Mouse (Mus musculus): ENCODE measurements around the gene Leng9.
A peak's percentile ranks its signal among the peaks of the same experiment; 100 is the strongest.
"Not testable (repeated sequence)": the region's sequence is repeated elsewhere in the genome, so short reads cannot be mapped to it uniquely, and the experiment has no call there.

Leng9 gene

DNA sequence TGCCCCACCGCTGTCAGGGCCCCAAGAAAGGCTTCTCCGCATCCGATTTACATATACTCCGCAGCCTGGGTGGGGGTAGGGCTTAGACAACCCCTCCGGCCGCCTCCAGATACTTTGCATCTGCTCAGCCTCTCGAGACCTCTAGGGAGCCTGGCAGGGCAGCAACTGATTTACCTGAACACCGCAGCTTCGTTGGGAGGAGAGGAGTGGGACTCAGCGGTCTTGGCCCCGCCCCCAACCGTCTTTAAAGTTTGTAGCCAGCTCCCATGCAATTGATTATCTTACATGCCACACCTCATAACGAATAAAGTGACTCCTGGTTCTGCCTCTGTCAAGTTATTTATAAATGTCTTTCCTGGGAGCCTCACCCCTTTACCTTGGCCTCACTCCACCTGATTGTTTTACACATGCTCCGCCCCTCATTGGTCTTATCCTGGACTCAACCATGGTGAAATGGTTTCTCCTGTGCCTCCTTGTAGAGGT is at the start of gene Leng9:
Gene Leng9, minus strand, starts transcription at position 316 of the 483 bp plus-strand sequence.
- DNase-seq, result no peak

DNA sequence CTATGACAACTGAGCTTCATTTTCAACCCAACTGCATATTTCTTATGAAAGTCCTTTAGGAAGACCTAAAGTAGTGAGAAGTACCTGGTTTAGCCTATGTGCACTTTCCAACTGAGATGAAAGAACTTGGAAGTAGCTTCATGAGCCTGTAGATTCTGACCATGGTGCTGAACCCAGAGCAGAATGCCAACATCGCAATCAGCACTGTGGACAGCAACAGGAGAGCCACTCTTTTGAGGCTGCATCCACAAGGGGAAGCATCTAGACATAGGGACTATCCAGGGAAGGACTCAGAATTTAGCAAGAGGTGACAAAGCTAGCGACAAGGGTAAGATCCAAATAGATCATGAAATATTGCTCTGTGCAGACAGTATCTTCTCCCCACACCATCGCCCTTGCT is 28.3 kb upstream of the Leng9 start:
- DNase-seq, result no peak

DNA sequence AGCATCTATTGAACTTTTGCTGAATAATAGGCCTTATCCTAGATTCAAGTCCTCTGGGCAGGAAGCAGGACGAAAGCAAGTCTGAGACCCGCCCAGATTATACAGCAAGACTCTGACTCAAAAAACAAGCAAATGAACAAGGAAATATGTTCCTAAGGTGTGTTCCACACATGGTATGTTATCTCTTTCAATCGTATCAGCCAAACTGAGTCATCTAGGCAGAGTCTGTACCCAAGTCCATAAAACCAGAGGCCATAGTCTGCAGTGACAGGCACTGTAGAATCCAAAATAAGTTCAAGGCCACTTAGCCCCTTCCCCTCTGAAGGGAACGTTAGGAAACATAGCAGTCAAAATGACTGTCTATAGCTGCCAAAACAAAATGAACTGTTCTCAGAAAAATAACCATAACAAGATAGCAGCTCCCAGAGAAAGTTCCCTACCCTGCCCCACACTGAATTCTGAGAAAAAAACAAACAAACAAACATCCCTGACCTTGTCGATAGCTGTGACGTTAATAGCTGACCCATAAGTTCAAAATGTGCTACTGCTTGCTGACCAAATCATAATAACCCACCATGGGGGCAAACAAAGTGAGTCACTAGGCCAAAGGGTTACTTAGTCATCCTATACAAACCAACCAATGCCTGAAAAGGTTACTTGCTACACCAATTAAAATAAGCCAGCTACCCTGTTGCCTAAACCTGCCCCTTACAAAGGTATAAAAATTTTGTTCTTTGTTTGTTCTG is 20.2 kb upstream of the Leng9 start:
- no peak for DNase-seq

DNA sequence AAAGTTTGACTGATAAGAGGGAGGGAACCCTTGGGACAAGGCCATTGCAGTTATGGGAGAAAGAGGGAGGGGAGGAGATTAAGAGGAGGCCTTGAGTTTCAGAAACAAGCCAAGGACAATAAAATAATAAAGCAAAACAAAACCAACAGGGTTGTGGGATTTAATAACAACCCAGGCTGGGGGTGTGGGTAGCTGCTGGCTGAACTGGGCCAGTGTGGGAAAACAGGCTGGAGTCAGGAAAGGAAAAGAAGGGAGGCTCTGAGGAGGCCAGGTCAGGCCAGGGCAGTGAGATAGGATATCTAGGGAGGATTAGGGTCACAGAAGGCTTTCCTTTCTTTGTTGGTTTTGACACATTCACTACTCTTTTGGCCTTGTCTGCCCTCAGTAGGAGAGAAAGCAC is 16.9 kb upstream of the Leng9 start:
- DNase-seq, result no peak

DNA sequence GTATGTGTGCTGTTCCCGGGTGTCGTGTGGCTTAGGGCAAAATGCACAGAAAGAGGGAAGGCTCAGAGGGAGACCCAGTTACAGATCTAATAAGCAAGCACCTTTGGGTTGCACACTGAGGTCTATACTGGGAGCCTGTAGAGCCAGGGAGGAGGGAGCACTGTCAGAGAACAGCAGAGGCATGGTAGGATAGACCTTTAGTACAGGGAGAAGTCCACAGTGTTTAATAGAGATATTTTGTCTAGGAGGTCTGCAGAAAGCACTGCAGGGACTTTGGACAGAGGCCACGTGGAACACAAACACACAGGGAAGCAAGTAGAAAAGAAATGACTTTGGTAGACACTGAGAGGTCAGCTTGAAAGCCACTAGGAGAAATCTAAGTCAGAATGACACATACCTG is 15.1 kb upstream of the Leng9 start:
- no peak for DNase-seq

DNA sequence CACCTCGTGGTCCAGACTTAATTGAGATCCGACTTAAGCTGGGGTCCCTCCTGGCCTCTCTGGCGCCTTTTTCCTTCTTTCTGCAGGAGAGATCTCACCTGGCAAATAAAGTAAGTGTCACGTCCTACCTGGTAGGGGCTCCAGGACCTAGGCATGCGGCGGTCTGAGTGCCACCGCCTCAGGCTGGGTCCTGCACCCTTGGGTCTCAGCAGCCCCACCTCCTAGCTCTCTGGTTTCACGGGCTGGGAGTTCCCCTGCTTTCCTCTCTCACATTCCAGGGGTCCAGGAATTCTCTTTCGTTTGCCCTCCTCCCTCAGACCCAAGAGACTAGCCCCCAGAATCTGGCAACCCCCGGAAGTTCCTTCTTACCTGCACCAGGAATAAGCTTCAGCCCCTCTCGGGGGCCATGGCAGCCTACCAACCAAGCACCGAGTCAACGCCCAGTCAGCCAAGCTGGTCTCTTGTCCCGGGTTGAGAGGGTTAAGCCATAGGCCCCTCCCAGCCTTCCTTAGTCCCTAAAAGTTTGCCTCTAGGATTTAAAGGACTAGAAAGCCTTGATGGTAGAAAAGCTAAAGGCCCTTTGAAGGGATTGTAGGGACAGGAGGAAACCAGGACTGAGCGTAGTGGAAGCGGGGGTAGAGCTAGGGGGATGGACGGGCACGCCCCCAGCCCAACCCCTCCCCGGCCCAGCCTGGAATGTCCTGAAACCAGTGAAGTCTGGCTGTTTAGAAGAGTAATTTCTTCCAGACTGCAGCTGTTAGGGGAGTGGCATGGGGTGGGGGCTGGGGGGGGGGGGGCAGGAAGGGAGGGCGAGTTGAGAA is 14.1 kb upstream of the Leng9 start, which contains the start of gene Cdc42ep5:
Gene Cdc42ep5, minus strand, starts transcription at position 771 of the 821 bp plus-strand sequence.
- no peak for DNase-seq

DNA sequence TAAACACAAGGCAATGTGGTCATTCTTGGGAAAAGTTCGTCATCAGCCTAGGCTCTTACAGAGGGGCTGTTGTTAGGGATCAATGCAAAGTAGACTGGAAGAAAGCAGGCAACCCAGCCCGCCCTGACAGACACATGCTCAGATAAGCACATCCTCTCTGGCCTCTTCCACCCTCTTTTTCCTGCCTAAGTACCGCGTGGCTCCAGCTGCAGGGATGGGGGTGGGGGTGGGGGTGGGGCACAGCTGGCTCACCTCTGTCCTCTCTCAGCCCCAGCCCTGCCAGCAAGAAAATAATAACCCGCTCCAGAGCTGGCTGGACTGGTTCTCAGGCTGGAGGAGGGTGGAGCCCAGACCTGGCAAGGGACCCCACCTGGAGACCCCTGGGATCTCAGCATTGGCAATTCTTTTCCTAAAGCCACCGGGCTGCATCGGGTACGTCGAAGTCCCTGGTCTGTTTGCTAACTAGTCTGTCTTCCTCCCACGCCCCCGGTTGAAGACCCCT is 13.4 kb upstream of the Leng9 start:
- DNase-seq, result no peak

DNA sequence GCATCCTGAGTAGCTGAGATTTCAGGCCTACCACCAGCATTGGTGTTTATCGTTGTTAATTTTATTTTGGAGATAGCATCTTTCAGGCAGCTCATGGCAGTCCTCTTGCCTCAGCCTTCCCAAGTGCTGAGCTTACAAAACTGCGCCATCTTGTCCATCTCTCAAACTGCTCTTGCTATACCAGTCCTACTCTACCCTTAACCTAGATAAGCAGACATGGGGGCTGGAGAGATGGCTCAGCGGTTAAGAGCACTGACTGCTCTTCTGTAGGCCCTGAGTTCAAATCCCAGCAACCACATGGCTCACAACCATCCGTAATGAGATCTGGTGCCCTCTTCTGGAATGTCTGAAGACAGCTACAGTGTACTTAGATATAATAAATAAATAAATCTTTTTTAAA is 11.4 kb upstream of the Leng9 start:
- DNase-seq, result not testable (repeated sequence)

DNA sequence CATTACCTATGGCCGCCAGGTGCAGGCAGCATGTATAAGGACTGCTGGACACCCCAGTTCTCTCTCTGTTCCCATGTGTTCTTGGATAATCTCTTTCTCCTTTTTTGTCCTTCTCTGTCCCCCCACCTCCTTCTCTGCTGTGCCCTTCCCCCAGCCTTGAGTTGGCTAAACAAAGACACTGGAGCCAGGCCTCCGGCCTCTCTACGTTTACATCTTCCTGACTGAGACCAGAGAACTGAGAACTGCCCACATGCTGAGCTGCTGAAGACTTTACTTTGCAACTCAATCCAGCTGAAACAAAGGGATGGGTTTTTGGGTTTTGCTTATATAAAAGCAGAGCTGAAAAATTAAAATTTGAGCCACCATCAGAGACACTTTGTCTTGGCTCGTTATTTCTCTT is 4.8 kb upstream of the Leng9 start:
- DNase-seq, result no peak

DNA sequence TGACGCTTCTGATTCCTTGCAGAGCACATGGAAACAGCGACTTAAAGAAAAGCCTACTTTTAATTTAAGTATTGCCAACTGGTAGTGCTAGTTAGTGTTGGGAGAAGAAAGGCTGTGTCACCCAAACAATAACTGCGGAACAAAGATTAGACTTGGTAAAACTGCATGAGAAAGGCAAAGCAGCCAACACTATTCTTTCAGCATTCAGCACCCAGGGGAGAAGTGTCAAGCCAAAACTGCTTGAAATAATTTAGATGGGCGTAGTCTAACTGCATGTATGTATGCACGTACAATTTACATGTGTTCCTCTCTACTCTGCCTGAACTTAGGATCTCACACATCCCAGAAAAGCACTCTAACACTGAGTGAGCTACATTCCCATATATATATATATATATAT is 4.2 kb upstream of the Leng9 start:
- no peak for DNase-seq

DNA sequence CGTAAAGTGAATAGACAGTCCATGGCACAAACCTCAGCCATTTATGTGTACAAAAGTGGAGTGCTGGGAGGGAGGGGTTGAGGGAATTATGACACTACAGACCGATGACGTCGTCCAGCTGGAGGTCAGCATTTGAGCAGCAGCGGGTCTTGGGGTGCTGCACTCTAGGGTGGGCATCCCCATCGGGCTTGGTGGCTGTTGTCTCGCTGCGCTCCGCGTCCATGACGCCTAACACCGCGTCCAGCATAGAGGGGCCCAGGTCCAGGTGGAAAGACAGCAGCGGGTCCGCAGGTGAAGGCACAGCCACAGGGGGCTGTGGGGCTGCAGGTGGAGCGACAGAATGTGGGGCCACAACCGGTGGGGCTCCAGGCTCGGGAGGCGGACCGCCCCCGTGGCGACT is 1.1 kb upstream of the Leng9 start:
- no peak for DNase-seq

DNA sequence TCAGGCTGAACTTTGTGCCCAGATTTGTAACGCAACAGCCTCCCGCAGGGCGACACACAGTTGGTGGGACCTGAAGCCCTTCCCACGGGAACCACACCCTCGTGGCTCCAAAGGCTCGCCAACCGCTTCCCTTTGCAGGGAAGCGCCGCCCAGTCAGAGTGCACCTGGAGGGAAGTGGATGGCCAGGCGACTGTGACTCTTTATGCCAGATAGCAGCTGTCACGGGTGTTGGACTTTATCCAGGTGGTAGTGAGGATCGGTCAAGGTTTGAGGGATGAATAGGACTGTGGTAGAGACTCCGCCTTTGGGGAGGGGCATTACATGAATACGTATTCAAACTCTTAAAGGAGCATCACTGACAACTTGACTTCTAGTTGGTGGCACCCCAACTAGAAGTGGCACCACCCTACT is 642 bp upstream of the Leng9 start:
- DNase-seq, result no peak

DNA sequence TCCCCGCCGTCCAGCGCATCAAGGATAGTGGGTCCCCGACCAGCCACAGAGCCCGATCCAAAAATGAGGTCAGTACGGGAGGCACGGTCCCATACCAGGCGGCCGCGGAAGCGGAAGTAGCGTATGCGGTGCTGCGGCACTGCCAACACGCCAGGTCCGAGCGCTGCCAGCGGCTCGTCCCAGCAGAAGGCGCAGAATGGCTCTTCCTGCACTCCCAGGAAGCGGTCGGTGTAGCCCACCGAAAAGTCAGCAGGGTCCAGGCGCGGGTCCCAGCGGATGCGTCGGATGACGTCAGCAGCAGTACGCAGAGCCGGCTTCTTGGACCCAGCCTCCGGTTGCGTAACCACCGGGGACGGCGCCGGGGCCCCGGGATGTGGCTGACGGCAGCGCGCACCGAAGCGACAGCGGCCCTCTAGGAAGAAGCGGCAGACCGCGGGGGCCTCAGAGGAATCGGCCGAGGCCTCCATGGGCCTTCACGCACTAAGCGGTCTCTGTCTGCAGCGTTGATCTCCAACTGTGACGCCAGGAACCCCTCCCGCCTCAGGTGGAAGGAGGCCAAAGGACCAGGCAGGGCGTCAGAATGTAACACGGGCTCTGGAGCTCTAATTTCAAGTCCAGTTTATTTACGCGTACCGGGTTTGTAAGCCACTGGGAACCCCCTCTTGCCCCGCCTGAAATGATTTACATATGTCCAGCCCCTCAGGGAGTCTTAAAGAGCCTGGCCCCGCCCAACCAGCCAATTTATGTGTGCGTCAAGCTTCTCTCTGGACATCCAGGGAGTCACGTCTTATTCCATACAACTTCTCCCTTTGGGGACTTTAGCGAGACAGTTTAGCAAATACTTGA is 742 bp downstream of the Leng9 start:
- peak; percentile 83 for DNase-seq

DNA sequence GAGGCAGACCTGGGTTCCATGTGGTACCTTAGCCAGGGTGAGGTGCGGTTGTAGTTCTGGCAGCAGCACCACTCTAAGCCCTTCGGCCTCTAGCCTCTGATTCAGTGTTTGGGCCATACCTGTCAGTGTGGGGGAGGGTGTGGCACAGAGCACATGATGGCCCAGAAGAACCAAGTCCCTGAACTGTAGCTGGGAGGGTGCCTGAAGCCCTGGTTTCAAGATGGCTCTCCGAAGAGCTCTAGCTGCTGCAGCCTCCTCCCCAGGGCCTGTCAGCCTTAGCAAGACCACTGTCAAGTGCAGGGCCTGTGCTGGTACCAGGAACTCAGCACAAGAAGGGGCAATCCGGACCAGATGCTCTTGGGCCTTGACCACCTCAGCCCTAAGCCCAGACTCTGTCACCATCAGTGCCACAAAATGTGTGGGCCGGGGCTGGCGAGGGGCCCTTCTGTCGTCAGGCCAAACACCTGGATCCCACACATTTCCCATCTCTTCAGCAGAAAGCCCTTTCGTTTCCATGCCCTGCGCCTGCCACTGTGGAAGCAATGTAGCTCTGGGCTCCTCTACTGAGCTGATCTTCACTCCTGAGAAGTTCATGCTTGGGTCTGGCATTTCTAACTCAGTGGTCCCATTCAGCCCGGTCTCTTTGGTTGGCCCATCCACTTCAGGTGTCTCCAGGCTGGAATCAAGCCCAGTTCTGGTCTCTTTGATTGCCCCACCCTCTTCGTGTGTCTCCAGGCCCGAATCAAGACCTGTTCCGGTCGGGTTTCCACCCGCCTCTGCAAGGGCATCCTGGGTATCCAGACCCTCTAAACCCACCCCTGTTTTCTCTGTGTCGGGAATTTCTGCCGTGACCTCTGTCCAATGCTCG is 1.6 kb downstream of the Leng9 start:
- no peak for DNase-seq

DNA sequence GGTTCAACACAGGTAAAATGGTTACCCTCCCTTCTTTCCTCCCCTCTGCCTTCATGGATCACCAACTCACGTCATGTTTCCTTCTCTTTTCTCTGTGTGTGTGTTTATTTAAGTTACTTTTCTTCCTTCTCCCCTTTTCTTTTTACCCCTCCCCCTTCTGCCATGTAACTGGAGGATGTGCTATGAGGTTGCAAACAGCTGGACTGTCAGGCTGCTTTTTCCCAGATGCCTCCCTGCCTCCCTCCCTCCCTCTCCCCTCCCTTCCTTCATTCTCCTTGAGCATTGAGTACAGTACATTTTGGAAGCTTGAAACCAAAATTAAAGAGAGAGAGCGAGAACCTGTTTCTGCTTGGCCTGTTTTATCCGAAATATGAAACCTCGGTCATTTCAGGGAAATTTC is 2.3 kb downstream of the Leng9 start:
- no peak for DNase-seq

DNA sequence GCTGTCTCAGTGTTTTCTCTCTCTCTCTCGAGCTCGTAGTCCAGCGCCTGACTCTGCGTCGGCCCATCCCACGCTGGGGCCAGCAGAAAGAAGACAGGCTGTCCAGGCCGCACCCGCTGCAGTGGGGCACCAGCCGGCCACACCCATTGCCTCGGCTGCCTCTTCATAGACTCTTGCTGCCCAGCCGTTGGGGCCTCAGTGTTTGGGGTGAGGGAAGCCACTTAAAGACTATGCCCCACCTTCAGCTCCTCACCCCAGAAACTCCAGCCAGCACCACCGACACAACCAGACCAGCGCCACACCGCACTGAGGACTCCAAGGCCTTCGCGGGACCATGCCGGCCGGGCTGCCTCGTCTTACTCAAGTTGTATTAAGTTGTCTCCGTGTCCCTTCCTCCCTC is 2.8 kb downstream of the Leng9 start:
- DNase-seq, result no peak

DNA sequence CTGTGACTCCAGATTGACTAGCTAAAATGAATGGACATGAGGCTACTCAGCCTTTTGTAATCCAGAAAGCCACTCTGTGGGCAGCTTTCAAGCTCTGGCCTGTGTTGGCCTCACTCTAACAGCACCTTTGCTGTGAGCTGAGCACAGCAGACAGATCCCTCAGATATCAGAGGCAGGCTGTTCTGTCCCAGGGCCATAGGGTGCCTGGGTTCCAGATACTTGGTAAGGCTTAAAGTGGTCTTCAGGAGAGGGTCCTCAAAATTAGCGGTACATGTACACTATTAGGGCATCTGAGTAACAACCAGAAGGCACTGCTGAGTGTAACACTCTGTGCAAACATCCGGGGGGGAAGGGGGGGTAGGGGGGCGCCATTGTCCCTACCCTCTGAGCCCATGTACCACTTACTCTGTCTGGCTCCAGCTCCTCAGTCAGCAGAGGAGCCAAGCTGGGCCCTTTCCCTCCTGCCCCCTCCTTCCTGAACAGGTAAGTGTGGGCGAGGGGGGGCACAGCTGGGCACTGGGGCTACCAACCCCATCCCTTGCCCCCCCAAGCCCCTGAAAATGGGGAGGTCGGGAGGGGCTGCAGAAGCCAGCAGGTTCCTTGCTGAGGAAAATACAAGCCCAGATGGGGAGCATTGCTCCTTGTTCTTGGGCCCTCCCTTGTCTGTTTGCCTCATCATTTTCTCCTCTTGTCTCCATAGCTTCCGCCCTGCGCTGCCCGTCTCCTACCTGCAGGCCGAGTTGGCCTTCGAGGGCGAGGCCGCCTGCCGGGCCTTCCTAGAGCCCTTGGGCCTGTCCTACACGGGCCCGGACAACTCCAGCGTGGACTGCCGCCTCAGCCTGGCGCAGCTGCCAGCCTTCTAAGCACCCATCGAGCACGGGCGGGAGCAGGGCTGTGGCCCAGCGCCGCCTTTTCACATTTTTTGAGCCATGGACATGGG is 3.7 kb downstream of the Leng9 start:
- DNase-seq, result no peak

DNA sequence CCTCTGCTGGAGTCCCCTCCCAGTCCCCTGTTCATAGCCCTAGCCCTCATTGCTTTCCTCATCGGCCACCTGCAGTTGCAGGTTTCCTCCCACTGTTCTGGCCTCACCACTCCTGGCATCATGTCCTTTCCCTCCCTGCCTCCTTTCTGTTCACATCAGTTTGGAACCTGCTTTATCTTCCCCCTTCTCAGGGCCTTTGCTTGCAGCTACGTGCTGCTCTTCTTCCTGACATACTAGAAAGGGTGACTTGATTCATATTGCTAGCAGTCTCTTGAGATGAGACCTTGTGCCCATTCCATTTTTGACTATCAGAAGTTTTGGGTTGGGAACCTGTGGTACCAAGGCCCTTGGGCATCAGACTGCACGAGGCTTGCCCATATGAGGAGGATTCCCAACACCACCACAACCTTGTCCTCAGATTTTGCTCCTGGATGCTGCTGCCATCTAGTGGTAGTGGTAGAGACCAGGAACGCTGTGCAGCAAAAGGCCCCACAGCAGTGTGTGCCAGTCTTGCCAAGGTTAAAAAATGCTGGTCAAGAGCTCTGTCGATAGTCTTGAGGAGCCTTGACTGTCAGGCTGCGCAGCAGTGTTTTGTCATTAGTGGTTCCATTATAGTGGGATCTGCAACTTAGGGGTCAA is 4.5 kb downstream of the Leng9 start:
- DNase-seq, result no peak

DNA sequence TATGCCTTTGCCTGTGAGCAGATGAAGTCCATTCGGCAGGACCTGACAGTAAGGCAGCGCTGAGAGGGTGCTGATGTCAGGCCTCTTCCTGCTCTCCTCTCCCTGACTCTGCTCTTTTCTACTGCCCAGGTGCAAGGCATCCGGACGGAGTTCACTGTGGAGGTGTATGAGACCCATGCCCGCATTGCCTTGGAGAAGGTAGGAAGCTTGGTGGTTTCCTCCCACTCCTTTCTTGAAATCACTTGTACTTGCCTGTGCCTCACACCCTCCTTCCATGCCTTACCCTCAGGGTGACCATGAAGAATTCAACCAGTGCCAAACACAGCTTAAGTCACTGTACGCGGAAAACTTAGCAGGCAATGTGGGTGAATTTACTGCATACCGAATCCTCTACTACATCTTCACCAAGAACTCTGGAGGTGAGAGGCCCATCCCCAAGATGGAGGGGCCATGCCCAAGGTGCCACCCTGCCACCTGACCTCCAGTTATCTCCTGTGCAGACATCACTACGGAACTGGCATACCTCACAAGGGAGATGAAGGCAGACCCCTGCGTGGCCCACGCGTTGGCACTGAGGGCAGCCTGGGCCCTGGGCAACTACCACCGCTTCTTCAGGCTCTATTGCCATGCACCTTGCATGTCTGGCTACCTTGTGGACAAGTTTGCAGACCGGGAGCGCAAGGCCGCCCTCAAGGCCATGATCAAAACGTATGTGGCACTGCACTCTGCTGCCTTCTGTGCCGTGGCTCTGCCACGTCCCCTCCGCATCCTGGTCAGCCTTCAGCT is 5.2 kb downstream of the Leng9 start:
- no peak for DNase-seq
